Mouse (Mus musculus): ENCODE data around the gene Fance. TPM values are rescaled to one million over a fixed set of nuclear protein-coding genes. Genes with fewer than 3 reads are reported as not detected.
"Not testable (repeated sequence)": the region's sequence is repeated elsewhere in the genome, so short reads cannot be mapped to it uniquely, and the experiment has no call there.

Gene Fance
- polyA plus RNA-seq, 1 experiment from 2014 or later = 31.6 TPM

GRCm38 (mm10) chr17:28345271-28345721, 32.0 kb downstream of the Fance start:
- H3K9me3 ChIP-seq = no peaks in the 10 kb centered on the region
- H3K36me3 ChIP-seq (replicated peaks) = peaks cover 9% of the 10 kb centered on the region
- peak overlapping the region; percentile 72 for H3K27ac ChIP-seq
- H3K27me3 ChIP-seq (ENCODE audit: poor library complexity, severe bottlenecking) = peaks cover 71% of the 10 kb centered on the region
- 9% methylated on average over 8 of the region's 8 CpGs for WGBS
- H3K4me3 ChIP-seq = peak overlapping the region; percentile 30; the same call in 1 of the 2 replicates
- DNase-seq (ENCODE audit: extremely low spot score, low spot score) = no peak
- H3K4me1 ChIP-seq = peaks cover 92% of the 10 kb centered on the region

- no peak for DNase-seq (ENCODE audit: extremely low spot score, low spot score)
- Histone ChIP-seq H3K9me3 (no peaks in the 10 kb centered on the region), H3K4me1 (peaks cover 89% of the 10 kb centered on the region), H3K27ac (peak overlapping the region; percentile 72), H3K4me3 (peak overlapping the region; percentile 30), H3K36me3 (replicated peaks) (0 out of 2 replicates have a peak, but pooled peaks cover 4% of the 10 kb centered on the region), H3K27me3 (ENCODE audit: poor library complexity, severe bottlenecking) (peaks cover 71% of the 10 kb centered on the region)
- WGBS = 12% methylated on average over 10 of the region's 10 CpGs
Measured at GRCm38 (mm10) chr17:28345882-28346281, 32.6 kb downstream of the Fance start.

GRCm38 (mm10) chr17:28347327-28347726, 34.0 kb downstream of the Fance start:
- Histone ChIP-seq H3K4me3 (no peak overlapping the region), H3K9me3 (no peaks in the 10 kb centered on the region), H3K4me1 (peaks cover 91% of the 10 kb centered on the region), H3K27ac (no peak overlapping the region), H3K36me3 (replicated peaks) (no peaks in the 10 kb centered on the region), H3K27me3 (ENCODE audit: poor library complexity, severe bottlenecking) (peaks cover 73% of the 10 kb centered on the region)
- WGBS = 84% methylated on average over 10 of the region's 10 CpGs
- DNase-seq (ENCODE audit: extremely low spot score, low spot score) = no peak

- peak overlapping the region; percentile 85 for H3K4me3 ChIP-seq
- H3K4me1 ChIP-seq = peaks cover 84% of the 10 kb centered on the region
- H3K27ac ChIP-seq = 0 out of 2 replicates have a peak overlapping the region, but pooled peaks have one; percentile 53
- no peaks in the 10 kb centered on the region for H3K36me3 ChIP-seq (replicated peaks)
- H3K27me3 ChIP-seq (ENCODE audit: poor library complexity, severe bottlenecking) = peaks cover 75% of the 10 kb centered on the region
- H3K9me3 ChIP-seq = no peaks in the 10 kb centered on the region
- WGBS = 52% methylated on average over 6 of the region's 6 CpGs
- no peak for DNase-seq (ENCODE audit: extremely low spot score, low spot score)
Measured at GRCm38 (mm10) chr17:28348211-28348610, 34.9 kb downstream of the Fance start.

- Histone ChIP-seq H3K9me3 (no peaks in the 10 kb centered on the region), H3K36me3 (replicated peaks) (no peaks in the 10 kb centered on the region), H3K4me3 (peak overlapping the region; percentile 85), H3K4me1 (peaks cover 73% of the 10 kb centered on the region), H3K27me3 (ENCODE audit: poor library complexity, severe bottlenecking) (peaks cover 84% of the 10 kb centered on the region), H3K27ac (peak overlapping the region; percentile 91)
- DNase-seq (ENCODE audit: extremely low spot score, low spot score) = no peak
- 11% methylated on average over 13 of the region's 13 CpGs for WGBS
Measured at GRCm38 (mm10) chr17:28349264-28349880, 36.1 kb downstream of the Fance start.

GRCm38 (mm10) chr17:28349901-28350465, 36.7 kb downstream of the Fance start:
- WGBS = under 1% methylated on average over 54 of the region's 54 CpGs
- Histone ChIP-seq H3K36me3 (replicated peaks) (no peaks in the 10 kb centered on the region), H3K4me1 (peaks cover 67% of the 10 kb centered on the region), H3K27me3 (ENCODE audit: poor library complexity, severe bottlenecking) (peaks cover 82% of the 10 kb centered on the region), H3K27ac (peak overlapping the region; percentile 91), H3K9me3 (no peaks in the 10 kb centered on the region), H3K4me3 (peak overlapping the region; percentile 85)
- peak; percentile 63 for DNase-seq (ENCODE audit: extremely low spot score, low spot score)

- no peaks in the 10 kb centered on the region for H3K9me3 ChIP-seq
- WGBS = under 1% methylated on average over 73 of the region's 73 CpGs
- no peaks in the 10 kb centered on the region for H3K36me3 ChIP-seq (replicated peaks)
- DNase-seq (ENCODE audit: extremely low spot score, low spot score) = peak; percentile 88
- H3K4me1 ChIP-seq = peaks cover 59% of the 10 kb centered on the region
- peaks cover 80% of the 10 kb centered on the region for H3K27me3 ChIP-seq (ENCODE audit: poor library complexity, severe bottlenecking)
- peak within 1 kb of the TSS; percentile 85 for H3K4me3 ChIP-seq
- peak within 1 kb of the TSS; percentile 91 for H3K27ac ChIP-seq
Measured at GRCm38 (mm10) chr17:28350466-28351352, 37.4 kb downstream of the Fance start, which contains the start of gene Tead3. Tead3 (minus strand) TSS chr17:28350817.

GRCm38 (mm10) chr17:28351353-28351890, 38.1 kb downstream of the Fance start:
- H3K9me3 ChIP-seq = no peaks in the 10 kb centered on the region
- peaks cover 52% of the 10 kb centered on the region for H3K4me1 ChIP-seq
- DNase-seq (ENCODE audit: extremely low spot score, low spot score) = peak; percentile 51
- H3K27ac ChIP-seq = peak overlapping the region; percentile 91
- peak overlapping the region; percentile 85 for H3K4me3 ChIP-seq
- no peaks in the 10 kb centered on the region for H3K36me3 ChIP-seq (replicated peaks)
- H3K27me3 ChIP-seq (ENCODE audit: poor library complexity, severe bottlenecking) = peaks cover 80% of the 10 kb centered on the region
- under 1% methylated on average over 29 of the region's 29 CpGs for WGBS

- Histone ChIP-seq H3K4me1 (peaks cover 49% of the 10 kb centered on the region), H3K36me3 (replicated peaks) (no peaks in the 10 kb centered on the region), H3K4me3 (peak overlapping the region; percentile 85; the same call in 1 of the 2 replicates), H3K27me3 (ENCODE audit: poor library complexity, severe bottlenecking) (peaks cover 81% of the 10 kb centered on the region), H3K9me3 (no peaks in the 10 kb centered on the region), H3K27ac (peak overlapping the region; percentile 91; the same call in 1 of the 2 replicates)
- DNase-seq (ENCODE audit: extremely low spot score, low spot score) = no peak
- WGBS = 10% methylated on average over 11 of the region's 11 CpGs
Measured at GRCm38 (mm10) chr17:28352018-28352417, 38.7 kb downstream of the Fance start.

- H3K4me3 ChIP-seq = no peak overlapping the region
- H3K36me3 ChIP-seq (replicated peaks) = no peaks in the 10 kb centered on the region
- no peaks in the 10 kb centered on the region for H3K9me3 ChIP-seq
- DNase-seq (ENCODE audit: extremely low spot score, low spot score) = no peak
- no peak overlapping the region for H3K27ac ChIP-seq
- H3K27me3 ChIP-seq (ENCODE audit: poor library complexity, severe bottlenecking) = peaks cover 94% of the 10 kb centered on the region
- peaks cover 24% of the 10 kb centered on the region for H3K4me1 ChIP-seq
- WGBS = 89% methylated on average over 12 of the region's 12 CpGs
Measured at GRCm38 (mm10) chr17:28355871-28356270, 42.6 kb downstream of the Fance start.

GRCm38 (mm10) chr17:28358576-28359261, 45.4 kb downstream of the Fance start:
- H3K36me3 ChIP-seq (replicated peaks); H3K27ac ChIP-seq; H3K9me3 ChIP-seq; H3K4me3 ChIP-seq; DNase-seq (ENCODE audit: extremely low spot score, low spot score): not testable (repeated sequence)
- peaks cover 96% of the 10 kb centered on the region for H3K27me3 ChIP-seq (ENCODE audit: poor library complexity, severe bottlenecking)
- H3K4me1 ChIP-seq = peaks cover 27% of the 10 kb centered on the region
- 13% methylated on average over 24 of the region's 24 CpGs for WGBS
